Mouse (Mus musculus) right cerebral cortex, postnatal 36 days (tissue): ENCODE results near the gene Klrb1.
"Not testable (repeated sequence)": the region's sequence is repeated elsewhere in the genome, so short reads cannot be mapped to it uniquely, and the experiment has no call there.

ENCODE experiments used
- DNase-seq, 2 experiments: peaks; one replicate each; pipeline ENCODE4 v3.0.0; 2022; ENCODE audit warnings: low spot score in 2 of 2, mixed read lengths in 1 of 2

Gene Klrb1

GRCm38 (mm10) chr6:128722959-128723358, at the start of gene Klrb1:
Klrb1 (minus strand) TSS chr6:128723059.
- DNase-seq = no peak

DNA sequence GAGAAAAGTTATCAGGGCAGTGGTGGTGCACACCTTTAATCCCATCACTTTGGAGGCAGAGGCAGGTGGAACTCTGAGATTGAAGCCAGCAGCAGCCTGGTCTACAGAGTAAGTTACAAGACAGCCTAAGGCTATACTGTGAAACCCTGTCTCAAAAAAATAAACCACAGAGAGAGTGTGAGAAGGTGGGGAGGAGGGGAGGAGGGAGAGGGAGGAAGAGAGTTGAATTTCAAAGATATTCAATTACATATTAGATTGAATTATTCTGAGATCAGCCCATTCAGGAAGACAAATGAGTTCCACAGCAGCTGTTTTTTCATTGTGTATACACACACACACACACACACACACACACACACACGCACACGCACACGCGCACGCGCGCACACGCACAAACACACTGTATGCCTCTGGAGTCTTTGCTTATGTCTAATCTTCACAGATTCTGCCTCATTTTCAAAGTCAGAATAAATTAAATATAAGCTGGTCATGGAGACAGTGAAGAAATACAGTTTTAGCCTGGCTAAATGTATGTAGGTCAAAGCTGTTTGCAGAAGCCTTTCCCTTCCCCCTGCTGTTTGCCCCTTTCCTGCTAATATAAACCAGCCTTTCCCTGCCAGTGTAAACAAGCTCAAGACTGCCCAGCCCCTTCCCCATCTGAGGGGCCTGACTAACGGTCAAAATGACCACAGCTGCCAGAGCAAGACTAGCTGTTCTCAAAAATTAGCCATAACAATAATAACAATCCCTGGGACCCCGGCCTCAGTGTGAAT, 46.8 kb upstream of the Klrb1 start:
- no peak for DNase-seq

DNA sequence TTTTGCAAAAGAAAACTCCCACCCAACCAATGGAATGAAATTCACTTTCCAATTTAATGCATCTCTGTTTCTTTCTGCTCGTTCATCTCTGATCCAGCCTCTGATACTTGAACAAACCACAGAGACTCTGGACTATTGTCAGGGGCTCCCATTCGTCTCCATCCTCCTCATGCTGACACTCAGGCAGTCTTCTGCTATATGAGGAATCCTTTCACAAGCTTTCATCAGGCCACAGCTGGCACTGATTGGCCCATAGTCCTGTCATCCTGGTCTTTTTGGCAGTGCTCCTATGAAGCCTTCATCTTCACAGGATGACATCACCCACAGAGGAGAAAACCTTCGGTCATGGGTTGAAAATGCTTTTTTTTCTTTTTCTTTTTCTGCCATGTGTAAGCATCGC, 45.2 kb upstream of the Klrb1 start:
- no peak for DNase-seq

DNA sequence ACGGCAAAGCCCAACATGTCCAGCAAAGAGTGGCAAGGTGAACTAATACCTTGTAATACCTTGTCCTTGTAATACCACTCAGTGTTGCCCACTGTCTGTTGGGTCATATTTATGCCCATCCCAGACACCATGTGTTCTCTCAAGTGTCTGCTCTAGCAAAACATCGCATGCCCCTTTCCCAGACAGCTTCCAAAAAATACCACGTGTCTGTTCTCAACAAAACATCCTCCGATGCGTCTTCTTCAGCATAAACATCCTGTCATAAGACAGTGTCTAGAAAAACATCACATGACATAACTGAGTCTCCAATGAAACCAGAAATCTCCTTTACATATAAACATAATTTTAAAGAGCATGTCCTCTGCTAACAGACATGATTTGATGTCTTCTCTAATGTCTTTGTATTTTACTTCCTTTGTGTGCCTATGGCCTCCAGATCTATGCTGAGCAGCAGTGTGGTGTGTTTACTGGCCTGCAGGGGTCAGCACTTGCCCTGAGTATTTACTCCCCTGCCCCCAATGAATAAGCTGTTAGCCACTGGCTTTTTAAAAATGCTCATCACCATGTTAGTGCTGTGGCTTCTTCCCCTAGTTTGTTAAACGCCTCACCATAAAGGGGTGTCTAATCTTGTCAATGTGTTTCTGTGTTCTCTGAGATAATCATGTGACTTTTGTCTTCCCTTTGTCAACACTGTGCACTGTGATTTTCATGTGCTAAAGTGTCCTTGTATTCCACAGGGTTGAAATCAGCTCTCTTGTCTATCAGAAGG, 43.8 kb upstream of the Klrb1 start:
- DNase-seq = not testable (repeated sequence)

DNA sequence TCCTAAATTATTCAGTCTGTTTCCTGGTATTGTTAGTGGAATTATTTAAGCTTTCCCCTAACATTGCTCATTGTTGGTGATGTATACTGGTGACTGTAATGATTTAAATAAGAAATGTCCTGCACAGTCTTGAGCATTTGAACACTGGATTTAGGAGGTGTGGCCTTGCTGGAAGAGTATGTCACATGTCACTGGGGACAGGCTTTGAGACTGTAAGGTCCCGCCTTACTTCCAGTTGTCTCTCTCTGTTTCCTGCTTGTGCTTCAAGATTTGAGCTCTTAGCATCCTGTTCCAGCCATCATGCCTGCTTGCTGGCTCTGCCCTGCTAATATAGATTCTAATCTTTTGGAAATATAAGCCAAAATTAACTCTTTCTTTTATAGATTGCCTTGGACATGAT, 42.4 kb upstream of the Klrb1 start:
- no peak for DNase-seq

GRCm38 (mm10) chr6:128764598-128764997, 41.7 kb upstream of the Klrb1 start:
- no peak for DNase-seq

- DNase-seq = peak; percentile 98 to 99
Measured at GRCm38 (mm10) chr6:128763736-128764523, 41.1 kb upstream of the Klrb1 start.

- not testable (repeated sequence) for DNase-seq
Measured at GRCm38 (mm10) chr6:128762892-128763670, 40.2 kb upstream of the Klrb1 start.

DNA sequence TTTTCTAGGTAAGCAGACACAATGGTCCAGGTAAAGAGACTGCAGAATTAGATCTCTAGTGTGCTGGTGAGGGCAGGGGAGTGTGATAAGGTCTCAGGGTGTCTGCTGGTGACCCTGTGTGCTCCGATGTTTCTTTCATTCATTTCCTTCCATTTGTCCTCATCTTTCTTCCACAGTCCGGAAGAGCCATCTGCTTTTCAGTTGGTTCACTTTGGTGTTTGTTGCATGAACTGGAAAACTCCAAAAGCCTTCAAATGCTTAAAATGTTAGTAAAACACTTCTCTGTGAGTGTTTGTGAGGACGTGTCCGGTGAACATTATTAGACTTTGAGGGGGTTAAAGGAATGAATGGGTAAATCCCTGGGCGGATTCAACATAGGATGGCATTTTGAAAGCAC, 38.3 kb upstream of the Klrb1 start:
- no peak for DNase-seq

DNA sequence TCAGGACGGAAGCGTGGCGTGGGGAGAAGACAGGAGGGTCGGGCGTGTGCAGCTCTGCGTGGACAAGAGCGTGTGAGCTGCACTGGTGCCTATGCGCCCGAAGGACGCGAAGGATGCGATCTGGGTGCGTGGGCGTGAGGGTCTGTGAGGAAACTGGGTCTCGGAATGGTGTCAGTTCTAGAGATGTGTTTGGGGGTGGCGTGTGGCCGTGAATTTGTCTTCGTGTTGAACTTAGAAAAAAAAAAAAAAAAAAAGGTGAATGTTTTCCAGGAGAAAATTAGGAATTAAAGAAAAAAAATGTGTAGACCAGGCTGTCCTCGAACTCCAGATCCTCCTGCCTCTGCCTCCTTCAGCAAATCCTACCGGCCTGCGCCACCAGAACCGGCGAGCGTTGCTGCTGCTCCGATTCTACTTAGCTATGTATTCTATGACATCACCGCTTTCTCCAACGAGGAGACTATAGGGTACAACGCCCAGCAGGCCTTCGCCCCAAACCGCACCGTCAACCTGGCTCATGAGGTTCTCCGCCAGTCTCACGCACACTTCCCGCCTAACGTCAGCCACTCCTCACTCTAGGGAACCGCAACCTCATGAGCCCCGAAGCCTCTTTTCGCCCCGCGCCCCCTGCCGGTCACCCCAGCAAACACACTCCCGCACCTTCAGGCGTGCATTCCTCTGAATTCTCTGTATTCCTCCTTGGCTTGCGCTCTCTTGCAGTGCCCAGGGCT, 37.7 kb upstream of the Klrb1 start:
- DNase-seq = peak; percentile 83 to 86

DNA sequence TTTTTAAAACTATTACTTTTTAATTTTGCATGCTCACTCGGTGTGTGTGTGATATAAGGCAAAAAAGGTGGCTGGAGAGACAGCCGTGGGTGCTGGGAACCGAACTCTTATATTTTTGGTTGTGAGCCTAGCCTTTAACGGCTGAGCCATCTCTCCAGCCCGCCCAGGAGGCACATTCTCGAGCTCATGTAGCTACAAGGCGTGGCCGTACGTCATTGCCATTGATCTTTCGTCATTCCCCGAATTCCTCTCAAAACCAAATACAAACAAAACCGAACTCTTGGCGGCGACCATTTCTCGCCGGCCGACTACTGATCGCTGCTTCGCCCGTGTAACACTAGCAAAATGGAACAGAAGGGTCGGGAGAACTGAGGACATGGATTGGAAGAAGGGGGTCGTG, 37.2 kb upstream of the Klrb1 start:
- peak; percentile 92 to 94 for DNase-seq

DNA sequence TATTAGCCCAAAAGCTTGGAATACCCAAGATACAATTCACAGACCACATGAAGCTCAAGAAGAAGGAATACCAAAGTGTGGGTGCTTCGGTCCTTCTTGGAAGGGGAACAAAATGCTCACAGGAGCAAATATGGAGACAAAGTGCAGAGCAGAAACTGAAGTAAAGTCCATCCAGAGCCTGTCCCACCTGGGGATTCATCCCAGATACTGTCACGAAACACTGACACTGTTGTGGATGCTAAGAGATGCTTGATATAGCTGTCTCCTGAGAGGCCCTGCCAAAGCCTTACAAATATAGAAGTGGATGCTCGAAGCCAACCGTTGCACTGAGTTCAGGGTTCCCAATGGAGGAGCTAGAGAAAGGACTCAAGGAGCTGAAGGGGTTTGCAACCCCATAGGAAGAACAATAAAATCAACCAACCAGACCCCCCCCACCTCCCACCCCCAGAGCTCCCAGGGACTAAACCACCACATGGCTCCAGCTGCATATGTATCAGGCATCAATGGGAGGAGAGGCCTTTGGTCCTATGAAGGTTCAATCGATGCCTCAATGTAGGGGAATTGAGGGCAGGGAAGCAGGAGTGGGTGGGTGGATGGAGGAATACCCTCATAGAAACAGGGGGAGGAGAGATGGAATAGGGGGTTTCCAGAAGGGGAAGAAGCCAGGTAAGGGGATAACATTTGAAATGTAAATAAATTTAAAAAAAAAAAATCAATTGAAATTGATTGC, 36.5 kb upstream of the Klrb1 start:
- no peak for DNase-seq

DNA sequence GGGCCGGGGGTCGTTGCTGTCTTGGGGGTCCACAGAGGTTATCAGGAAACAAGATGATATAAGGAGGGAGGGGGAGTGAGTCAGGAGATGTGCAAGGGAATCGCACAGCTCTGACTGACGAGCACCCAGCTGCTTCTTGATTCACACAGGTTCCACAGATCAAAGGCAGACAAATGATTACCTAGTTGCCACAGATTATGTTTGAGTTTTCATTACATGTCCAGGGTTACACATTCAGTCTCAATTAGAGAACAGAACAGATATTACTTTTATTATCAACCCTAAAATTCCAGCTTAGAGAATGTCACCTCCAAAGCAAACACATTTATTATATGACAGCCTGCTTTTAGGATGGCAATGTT, 32.5 kb upstream of the Klrb1 start:
- DNase-seq = not testable (repeated sequence)

DNA sequence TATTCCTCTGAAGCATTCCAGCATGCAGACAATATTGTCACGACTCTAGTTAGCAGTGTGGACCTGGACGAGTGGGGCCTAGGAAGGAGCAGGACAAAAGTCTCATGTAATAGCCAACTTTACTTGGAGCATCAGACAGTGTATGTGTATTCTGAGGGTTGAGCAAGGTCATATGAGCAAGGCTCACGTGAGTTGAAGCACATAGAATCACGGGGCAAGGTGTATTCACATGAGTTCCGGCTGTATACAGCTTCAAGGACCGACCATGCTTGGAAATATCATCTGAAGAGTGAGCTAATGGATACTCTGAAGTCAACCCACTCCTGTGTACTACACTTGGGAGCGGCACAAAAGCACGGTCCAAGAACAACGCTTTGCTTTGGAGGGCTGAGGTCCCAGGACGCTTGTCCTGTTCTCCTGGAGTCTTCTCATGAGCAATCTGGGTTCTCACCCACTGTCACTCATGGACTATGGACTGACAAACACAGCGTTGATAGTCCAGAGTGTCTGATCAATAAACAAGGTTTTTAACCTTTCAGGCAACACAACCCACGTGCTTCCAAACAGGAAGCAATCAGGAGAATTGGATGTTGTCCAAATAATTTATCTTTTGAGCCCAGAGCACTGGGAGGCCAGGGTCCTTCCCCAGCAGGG, 32.0 kb upstream of the Klrb1 start:
- DNase-seq = not testable (repeated sequence)

GRCm38 (mm10) chr6:128754265-128754664, 31.4 kb upstream of the Klrb1 start:
- DNase-seq = not testable (repeated sequence)

- peak; percentile 79 to 84 for DNase-seq
Measured at GRCm38 (mm10) chr6:128753610-128754224, 30.9 kb upstream of the Klrb1 start.

DNA sequence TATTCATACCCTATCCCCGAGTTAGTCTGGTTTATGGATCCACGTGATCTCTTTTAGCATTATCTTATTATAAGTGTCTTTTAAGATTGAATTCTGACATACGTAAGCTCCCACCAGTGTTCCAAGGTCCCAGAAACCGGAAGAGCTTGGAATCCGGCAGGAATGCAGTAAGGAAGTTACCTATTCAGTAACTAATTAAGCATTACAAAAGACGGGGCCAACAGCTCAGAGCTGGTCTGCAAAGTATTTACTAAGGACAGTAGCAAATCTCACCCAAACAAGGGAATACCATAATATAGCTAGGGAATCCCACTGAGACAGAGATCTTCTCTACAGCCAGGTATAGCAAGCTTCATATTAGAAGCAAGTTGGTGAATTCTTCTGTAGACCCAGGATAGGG, 24.1 kb upstream of the Klrb1 start:
- DNase-seq = not testable (repeated sequence)

- DNase-seq = no peak
Measured at GRCm38 (mm10) chr6:128737445-128737844, 14.6 kb upstream of the Klrb1 start.

- no peak for DNase-seq
Measured at GRCm38 (mm10) chr6:128736100-128736499, 13.2 kb upstream of the Klrb1 start.
